Mouse (Mus musculus) thymus, adult 18-20 months (tissue): ENCODE results near the gene Iqch.
A peak's percentile ranks its signal among the peaks of the same experiment; 100 is the strongest.

ENCODE experiments used
- DNase-seq, 2 experiments: peaks; one replicate each; pipeline ENCODE4 v3.0.0; 2022; ENCODE audit warnings: mixed read lengths in 2 of 2

Iqch gene

DNA sequence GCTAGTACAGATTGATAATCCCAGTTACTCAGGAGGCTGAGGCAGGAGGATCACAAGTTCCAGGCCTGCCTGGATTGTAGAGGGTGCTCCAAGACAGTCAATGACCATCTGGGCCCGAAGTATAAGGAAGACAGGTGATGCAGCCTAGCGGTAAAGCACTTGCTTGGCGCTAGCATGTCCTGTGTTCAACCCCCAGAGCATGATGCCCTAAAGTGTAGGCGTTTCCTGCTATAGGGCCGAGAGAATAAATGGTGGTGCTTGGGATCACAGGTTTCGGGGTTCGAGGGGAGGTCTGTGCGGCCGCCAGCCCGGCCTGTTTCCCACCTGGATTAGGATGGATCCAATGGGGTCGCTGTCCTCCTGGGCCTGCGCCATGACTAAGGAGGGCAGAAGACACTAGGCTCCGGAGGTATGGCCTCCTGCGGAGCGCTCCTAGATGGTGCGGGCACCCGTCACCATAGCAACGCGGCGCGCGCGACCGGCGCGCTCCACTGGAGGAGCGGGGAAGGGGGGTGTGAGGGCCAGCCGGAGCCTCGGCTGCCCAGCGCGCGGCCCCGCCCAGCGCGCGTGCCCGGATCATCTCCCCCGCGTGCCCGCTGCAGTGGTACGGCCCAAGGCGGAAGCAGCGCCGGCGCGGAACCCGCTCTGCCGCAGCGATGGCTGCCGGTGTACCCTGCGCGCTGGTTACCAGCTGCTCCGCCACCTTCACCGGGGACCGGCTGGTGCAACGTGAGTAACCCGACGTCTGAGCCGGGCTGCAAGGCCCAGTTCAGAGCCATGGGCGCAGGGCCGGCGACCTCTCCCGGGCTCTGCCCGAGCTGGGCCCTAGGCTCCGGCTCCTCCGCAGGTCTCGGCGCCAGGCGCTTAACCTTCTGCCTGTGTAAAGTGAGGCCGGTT is at the start of gene Iqch, which contains the start of gene Aagab:
Iqch (minus strand) TSS at position 451 of the 897 bp plus-strand sequence.
Aagab (plus strand) TSS at position 618 of the 897 bp plus-strand sequence.
- DNase-seq, result peak; percentile 95

DNA sequence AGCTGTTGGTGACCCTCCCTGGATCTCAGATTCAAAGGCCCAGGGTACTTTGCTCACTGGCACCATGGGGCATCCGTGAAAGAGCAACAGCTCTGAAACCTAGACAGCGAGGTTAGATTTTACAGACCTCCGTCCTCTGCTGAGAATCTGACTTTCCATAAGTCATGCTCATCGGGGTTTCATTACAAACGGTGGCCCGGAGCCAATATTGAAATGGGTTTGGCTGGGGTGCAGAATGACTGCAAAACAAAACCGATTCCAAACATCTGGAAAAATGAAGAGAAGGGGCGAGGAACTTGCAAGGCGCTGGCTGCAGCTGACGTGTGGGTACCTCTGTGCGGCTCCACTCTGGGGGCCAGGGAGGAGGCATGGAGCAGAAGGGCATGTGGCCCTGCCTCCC is 49.3 kb upstream of the Iqch start:
- no peak for DNase-seq

- no peak for DNase-seq
Observed at GRCm38 (mm10) chr9:63650905-63651304, 48.6 kb upstream of the Iqch start.

- peak in 1 of 2 experiments; percentile 35 for DNase-seq
Observed at GRCm38 (mm10) chr9:63649841-63650545, 47.7 kb upstream of the Iqch start.

- no peak for DNase-seq
Observed at GRCm38 (mm10) chr9:63648520-63648918, 46.2 kb upstream of the Iqch start.

DNA sequence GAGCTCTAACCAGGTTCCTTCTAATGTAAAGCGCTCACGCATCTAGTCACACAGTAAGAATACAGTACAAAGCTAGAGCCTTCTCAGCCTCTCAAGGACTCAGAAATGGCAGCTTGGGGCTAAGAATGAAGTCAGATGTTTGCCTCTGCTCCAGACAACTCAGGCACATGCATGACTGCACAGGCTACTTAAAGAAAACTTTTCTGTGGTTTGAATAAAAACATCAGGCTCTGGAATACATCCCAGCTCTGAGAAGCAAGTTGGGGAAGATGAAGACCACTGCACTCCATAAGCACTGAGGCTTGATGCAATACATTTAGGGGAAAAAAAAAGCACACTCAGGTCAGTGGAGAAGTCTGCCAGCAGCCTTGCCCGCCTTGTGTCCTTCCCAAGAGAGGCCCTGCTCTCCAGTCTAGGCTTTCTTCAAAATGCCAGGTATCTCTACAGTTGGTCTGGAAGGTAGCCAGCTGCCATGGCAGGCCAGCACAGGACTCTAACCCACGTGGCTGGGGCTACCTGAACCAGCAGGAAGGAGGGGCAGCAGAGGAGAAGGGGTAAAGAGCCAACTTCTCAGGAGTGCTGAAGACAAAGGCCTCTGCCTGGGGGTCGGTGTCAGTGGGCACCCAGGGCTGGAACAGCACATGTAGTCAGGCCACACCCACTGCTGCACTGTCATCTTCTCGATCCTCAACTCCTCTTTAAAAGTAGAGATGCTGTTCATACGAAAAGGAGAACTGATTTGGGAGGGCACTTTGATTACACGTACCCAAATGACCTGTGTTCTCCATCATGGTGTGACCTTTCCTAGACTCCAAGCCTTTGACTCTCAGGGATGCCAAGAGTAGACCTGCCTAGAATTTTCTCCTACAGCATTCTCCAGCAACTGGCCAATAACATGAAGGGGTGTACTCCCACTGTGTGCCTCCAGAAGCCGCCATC is 45.6 kb upstream of the Iqch start:
- DNase-seq, result no peak

DNA sequence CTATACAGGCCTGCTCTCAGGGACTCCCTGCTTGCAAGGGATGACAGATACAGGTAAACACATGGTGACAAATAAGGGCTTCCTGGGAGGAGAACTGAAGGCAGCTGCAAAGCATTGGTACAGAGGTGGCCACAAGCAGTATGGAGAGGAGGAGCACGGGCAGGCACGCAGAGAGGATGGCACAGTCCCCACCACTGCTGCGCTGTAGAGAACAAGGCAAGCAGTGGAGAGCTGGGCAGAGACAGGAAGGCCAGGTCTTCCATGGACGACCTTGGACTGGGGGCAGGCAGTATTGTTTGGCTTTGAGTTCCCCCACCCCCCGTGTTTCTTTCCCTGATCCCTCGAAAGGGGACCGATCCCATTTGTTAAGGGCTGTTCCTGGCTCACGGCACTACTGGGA is 42.8 kb upstream of the Iqch start:
- DNase-seq, result no peak

- no peak for DNase-seq
Observed at GRCm38 (mm10) chr9:63644011-63644410, 41.7 kb upstream of the Iqch start.

DNA sequence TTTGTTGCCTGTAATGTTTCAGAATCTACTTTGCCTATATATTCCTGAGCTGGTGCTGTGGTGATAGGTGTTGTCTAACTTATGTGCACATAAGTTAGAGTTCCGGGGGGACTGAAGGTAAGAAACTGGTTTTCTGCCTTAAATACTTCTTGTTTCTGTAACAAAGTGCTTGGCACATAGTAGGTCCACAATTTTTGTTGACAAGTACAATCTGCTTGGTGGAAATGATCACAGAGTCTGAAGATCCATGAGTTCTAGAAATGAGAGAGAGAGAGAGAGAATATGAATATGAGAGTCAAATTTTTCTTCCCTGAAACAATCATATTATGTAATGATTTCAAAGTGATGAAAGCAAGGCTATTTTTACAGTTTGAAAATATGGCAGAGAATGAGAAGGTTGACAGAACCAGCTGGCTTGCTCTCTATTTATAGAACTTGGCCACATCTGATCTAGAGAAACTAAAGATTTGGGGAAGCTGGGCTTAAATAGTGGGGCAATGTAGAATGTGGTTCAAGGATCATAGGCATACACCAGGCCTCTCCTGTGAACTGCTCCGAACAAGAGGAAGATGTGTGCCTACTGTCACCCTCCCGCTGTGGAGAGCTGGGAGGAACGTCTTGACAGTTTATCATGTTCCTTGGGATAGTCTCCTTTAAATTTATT is 39.8 kb upstream of the Iqch start:
- no peak for DNase-seq

DNA sequence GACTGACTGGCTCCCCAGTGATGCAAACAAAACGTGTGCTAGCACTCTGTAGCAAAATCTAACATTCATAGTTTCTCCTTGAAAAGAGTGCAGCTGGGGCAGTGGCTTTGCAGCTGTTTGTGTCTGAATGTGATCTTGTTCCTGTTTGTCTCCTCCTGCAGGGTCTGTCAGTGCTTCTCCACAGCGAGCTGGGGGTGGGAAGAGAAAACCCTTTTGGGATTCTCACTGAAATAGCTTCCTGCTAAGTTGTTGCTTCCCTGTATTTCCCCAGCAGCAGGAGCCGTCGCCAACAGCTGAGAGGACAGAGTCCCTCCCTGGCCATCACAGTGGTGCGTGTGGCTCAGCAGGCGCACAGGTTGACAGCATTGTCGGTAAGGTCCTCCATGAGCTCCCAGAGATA is 33.8 kb upstream of the Iqch start:
- DNase-seq, result no peak

- DNase-seq, result no peak
Observed at GRCm38 (mm10) chr9:63633334-63633733, 31.0 kb upstream of the Iqch start.

GRCm38 (mm10) chr9:63632924-63633323 is 30.6 kb upstream of the Iqch start:
- DNase-seq, result no peak

DNA sequence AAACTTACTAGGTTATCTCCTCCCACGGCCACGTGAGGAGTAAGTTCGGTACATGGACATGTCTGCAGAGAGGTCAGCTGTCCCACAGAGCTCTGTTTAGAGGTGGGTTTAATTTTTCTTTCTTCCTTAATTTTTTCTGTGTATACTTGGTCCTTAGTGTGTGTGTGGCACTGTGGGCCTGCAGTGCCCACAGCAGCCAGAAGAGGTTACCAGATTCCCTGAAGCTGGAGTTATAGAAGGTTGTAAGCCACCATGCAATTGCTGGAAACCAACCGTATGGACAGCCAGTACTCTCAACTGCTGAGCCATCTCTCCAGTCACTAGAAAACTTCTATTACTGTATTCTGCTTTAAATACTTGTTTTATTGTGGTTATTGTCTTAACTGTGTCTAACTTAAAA is 29.8 kb upstream of the Iqch start:
- DNase-seq, result no peak

- no peak for DNase-seq
Observed at GRCm38 (mm10) chr9:63625090-63625756, 22.9 kb upstream of the Iqch start.

- DNase-seq, result no peak
Observed at GRCm38 (mm10) chr9:63623895-63624569, 21.7 kb upstream of the Iqch start.

- DNase-seq, result no peak
Observed at GRCm38 (mm10) chr9:63617967-63618366, 15.7 kb upstream of the Iqch start.

- DNase-seq, result no peak
Observed at GRCm38 (mm10) chr9:63614018-63614985, 12.0 kb upstream of the Iqch start.

- DNase-seq, result no peak
Observed at GRCm38 (mm10) chr9:63613569-63613968, 11.3 kb upstream of the Iqch start.

DNA sequence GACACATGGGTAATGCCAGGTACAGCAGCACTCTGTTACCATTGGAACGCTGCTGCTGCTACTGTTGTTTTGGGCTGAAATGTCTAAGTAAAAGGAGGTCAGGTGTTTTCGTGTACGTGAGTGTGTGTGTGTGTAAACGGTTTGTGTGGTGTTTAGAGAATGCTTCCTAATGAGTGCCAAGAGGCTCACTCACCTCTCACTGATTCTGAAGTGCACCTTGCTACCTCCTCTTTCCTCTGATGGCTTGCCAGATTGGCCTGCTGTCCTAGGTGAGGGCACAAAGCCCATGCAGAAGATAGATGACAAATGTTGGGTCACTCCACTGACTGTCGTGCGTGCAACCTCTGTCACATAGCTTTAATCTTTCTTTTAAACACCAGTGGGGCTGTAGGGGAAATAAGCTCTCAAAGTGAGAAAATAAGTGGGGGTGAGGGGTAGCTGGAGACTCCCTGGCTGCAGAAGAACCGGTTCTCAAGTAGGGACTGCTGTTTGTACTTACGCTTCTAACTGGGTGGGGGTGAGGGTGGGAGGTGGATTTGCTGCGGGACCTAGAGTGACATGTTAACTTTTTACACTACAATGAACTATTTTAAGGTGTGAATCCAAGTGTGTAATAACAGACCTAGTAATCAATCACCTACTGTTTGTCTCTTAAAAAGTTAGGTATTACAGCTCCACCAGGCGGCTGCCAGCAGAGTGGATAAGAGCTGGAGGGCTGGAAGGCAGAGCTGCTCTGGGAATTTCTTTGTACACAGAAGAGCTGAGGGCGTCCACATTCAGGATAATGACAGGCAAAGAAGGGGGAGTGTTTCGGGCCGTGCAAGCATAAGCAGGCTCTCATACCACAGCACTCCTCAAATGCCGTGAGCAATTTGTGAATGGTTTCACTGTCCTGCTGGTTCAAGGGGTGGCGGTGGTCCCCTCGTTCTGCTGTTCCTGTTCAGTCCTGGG is 10.5 kb upstream of the Iqch start:
- DNase-seq, result no peak
